Mouse (Mus musculus) kidney, adult 2 months (tissue): ENCODE results near the gene Psmb2. TPM values are rescaled to one million over a fixed set of nuclear protein-coding genes. Genes with fewer than 3 reads are reported as not detected.
A peak's percentile ranks its signal among the peaks of the same experiment; 100 is the strongest.

Source experiments
- DNase-seq: peaks from one replicate; pipeline ENCODE4 v3.0.0; 2021
- H3K27ac ChIP-seq: fragments of 200-500 bp; 2 replicates; pipeline ENCODE4 v1.5.1; 2012; ENCODE audit warnings: low read depth, low read length, control low read depth, inconsistent platforms; ENCODE audit not compliant: insufficient read depth
- H3K27me3 ChIP-seq: fragments of 200-500 bp; replicated peaks from 2 replicates; pipeline ENCODE4 v1.6.1; 2012; ENCODE audit warnings: mild to moderate bottlenecking, moderate library complexity, low read length, inconsistent platforms; ENCODE audit not compliant: control insufficient read depth, insufficient read depth
- H3K36me3 ChIP-seq: fragments of 200-500 bp; 2 replicates; pipeline ENCODE4 v1.6.1; 2012; ENCODE audit warnings: mild to moderate bottlenecking, moderate library complexity, low read length, inconsistent platforms; ENCODE audit not compliant: control insufficient read depth, insufficient read depth
- H3K4me1 ChIP-seq: fragments of 200-500 bp; 2 replicates; pipeline ENCODE4 v1.6.1; 2011; ENCODE audit warnings: low read length; ENCODE audit not compliant: control insufficient read depth, insufficient read depth
- H3K4me3 ChIP-seq: fragments of 200-500 bp; 2 replicates; pipeline ENCODE4 v1.5.1; 2011; ENCODE audit warnings: mild to moderate bottlenecking, low read depth, low read length, control low read depth; ENCODE audit not compliant: insufficient read depth
- CTCF ChIP-seq: fragments of 200-500 bp; conservative IDR thresholded peaks from 2 replicates; pipeline ENCODE4 v1.5.1; 2011; ENCODE audit warnings: low read depth, mild to moderate bottlenecking, control low read depth, low read length, moderate library complexity, mixed read lengths; ENCODE audit not compliant: insufficient read depth, insufficient read length
- POLR2A ChIP-seq: fragments of 200-500 bp; IDR thresholded peaks from one replicate; pipeline ENCODE4 v1.6.1; 2011; ENCODE audit warnings: low read depth, low read length, control low read depth
- WGBS: fragments of 180-500 bp; shearing (Covaris S2); methylation state at CpG from one replicate; pipeline ENCODE4 v1.1.7; 2018; 5-methylcytosine and 5-hydroxymethylcytosine counted together
- polyA plus RNA-seq: library from polyadenylated mRNA; depleted of rRNA; stranded (reverse); fragments of >200 nt; gene quantifications from 2 replicates; pipeline ENCODE4 v1.2.3, GENCODE M21; 2012; rRNA removed

Psmb2 gene
- 180 and 189 TPM in 2 replicates for polyA plus RNA-seq

DNA sequence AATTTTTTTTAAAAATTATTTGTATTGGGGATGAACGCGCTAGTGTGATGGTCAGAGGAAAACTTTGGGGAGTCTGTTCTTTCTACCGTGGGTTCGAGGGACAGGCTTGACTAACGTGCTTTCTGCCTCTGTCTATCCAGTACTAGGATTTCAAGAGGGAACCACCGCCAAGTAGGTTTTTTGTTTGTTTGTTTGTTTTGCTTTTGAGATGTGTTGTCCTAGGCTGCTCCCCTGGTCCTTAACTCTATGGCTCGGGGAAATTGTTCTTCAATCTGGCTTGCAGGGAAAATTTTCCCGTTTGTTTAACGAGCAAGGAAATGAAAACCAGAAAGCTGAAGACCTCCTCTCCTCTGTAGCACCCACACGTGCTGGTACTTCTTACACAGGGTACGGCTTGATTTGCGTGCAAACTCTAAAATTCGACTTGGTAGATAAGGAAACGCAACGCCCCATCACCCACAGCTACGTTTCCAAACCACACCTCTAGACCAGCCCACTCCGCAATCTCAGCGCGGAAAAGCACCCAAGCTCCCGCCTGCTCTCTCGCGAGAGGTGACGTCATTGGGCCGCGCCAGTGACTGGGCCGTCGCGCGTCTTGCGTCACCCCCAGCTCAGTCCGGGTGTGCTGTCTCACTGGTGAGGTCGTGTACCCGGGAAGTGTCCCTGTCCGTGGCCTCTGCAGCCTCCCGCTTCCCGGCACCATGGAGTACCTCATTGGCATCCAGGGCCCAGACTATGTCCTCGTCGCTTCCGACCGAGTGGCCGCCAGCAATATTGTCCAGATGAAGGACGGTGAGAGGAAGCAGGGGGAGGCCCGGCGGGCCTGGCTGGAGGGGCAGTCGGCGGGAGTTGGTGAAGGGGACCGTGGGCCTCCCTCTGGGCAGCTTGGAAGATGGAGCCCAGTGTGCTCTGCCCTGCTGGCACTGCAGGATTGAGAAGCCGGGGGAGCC is at the start of gene Psmb2:
Gene Psmb2 (plus strand): TSS at position 577 of the 950 bp plus-strand sequence.
- TF ChIP-seq CTCF (no peak), POLR2A (peak; percentile 80)
- Histone ChIP-seq H3K36me3 (no peaks in the 10 kb centered on the region), H3K4me1 (peaks cover 2% of the 10 kb centered on the region; the same call in 1 of the 2 replicates), H3K27ac (peak within 1 kb of the TSS; percentile 58), H3K27me3 (no peaks in the 10 kb centered on the region), H3K4me3 (peak within 1 kb of the TSS; percentile 84)
- 2% methylated on average over 48 of the region's 48 CpGs for WGBS
- peak; percentile 98 for DNase-seq

DNA sequence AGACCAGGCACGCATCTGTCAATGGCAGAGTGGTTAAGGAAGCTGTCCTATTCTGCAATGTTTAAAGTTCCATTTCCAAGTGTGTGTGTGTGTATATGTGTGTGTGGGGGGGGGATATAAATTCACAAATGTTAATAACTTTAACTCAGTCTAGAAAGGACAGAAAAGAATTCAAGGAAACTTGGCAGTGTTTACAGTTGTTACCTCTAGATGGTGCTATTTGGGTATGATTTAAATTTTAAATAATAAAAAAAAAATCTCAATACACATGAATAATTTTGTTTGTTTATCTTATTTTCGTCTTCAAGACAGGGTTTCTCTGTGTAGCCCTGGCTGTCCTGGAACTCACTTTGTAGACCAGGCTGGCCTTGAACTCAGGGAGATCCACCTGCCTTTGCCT is 45.5 kb upstream of the Psmb2 start:
- H3K27me3 ChIP-seq = no peaks in the 10 kb centered on the region; the same call in 1 of the 2 replicates
- no peak overlapping the region for H3K27ac ChIP-seq
- H3K4me1 ChIP-seq = no peaks in the 10 kb centered on the region
- H3K36me3 ChIP-seq = no peaks in the 10 kb centered on the region
- WGBS = 37% methylated on average over 2 of the region's 2 CpGs
- no peak for DNase-seq
- TF ChIP-seq CTCF (0 out of 2 replicates have a peak, but pooled peaks have one; percentile 1), POLR2A (no peak)
- H3K4me3 ChIP-seq = no peak overlapping the region

DNA sequence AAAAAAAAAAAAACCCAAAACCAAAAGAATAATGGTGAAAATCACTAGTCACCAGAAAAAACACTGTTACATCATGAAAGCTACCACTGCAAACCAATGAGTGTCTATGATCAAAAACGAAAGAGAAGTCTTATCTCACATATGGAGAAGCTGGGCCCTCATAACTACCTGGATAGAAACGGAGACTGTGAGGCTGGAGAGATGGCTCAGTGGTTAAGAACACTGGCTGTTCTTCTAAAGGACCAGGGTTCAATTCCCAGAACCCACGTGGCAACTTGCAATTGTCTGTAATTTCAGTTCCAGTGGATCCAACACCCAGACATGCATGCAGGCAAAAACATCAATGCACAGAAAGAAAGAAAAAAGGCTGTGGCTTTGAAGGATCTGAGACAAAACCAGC is 44.8 kb upstream of the Psmb2 start:
- Histone ChIP-seq H3K27ac (no peak overlapping the region), H3K4me1 (no peaks in the 10 kb centered on the region), H3K36me3 (no peaks in the 10 kb centered on the region), H3K27me3 (no peaks in the 10 kb centered on the region; the same call in 1 of the 2 replicates), H3K4me3 (no peak overlapping the region)
- TF ChIP-seq POLR2A (no peak), CTCF (no peak)
- 68% methylated on average over 3 of the region's 3 CpGs for WGBS
- DNase-seq = no peak

DNA sequence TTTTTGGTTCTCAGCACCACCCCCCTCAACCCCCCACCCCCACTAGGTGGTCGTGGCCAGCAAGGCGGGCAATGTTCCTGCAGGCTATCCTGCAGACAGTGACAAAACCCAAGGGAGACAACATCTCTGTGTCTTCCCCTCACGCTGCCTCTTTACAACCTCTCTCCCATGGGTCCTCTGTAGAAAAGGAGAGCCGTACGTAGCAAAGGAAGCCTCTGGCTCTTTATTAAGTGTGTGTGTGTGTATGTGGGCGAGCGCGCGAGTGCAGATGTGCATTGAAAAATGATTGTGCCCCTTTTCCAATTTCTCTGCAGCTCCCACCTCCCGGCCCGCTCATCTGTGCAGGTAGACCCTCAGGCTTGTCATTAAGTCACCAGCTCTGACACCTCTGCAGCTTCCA is 41.1 kb upstream of the Psmb2 start:
- Histone ChIP-seq H3K4me1 (no peaks in the 10 kb centered on the region), H3K4me3 (no peak overlapping the region), H3K27ac (no peak overlapping the region), H3K27me3 (no peaks in the 10 kb centered on the region; the same call in 1 of the 2 replicates), H3K36me3 (no peaks in the 10 kb centered on the region)
- no peak for DNase-seq
- WGBS = 31% methylated on average over 11 of the region's 11 CpGs
- no peak for TF ChIP-seq CTCF
- TF ChIP-seq POLR2A = no peak

DNA sequence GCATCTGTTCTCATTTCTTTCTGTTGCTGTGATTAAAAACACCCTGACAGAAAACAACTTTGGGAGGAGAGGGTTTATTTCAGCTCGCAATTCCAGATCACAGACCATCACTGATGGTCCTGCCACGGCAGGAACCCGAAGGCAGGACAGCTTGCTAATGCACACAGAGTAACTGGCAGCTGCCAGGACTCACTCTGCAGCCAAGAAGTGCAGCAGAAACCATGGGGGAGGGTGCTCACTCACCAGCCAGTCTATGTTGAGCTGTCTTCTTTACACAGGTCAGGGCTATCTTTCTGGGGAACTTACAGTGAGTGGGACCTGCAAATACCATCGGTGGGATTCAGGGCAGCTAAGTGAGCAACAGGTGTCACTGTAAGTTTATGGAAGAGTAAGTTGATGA is 40.0 kb upstream of the Psmb2 start:
- 56% methylated on average over 4 of the region's 4 CpGs for WGBS
- no peaks in the 10 kb centered on the region; the same call in 1 of the 2 replicates for H3K27me3 ChIP-seq

DNA sequence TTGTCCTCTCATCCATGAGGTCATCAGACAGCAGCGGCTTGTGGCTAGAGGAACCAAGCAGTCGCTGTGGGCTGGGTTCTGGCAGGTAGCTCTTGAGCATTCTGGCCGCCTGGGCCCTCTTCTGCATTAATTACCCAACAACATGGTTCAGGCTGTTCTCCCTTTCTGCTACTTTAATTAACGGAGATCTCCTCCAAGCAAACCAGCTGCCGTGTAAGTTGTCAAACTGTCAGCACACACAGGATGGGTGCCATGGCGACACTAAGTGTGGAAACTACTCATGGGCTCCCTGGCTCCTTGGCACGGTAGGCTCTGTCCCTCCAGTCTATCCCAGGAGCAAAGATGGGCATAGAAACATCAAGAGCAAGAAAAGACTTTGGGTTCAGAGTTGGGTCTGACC is 38.1 kb upstream of the Psmb2 start:
- H3K36me3 ChIP-seq = no peaks in the 10 kb centered on the region
- H3K4me1 ChIP-seq = no peaks in the 10 kb centered on the region
- TF ChIP-seq POLR2A (no peak), CTCF (no peak)
- WGBS = 47% methylated on average over 7 of the region's 7 CpGs
- no peak overlapping the region for H3K4me3 ChIP-seq
- no peak for DNase-seq
- no peaks in the 10 kb centered on the region; the same call in 1 of the 2 replicates for H3K27me3 ChIP-seq
- H3K27ac ChIP-seq = no peak overlapping the region

More for the DNA sequence above, 40.0 kb upstream of the Psmb2 start:
- H3K4me1 ChIP-seq = no peaks in the 10 kb centered on the region
- H3K4me3 ChIP-seq = no peak overlapping the region
- H3K27ac ChIP-seq = no peak overlapping the region
- no peak for DNase-seq
- TF ChIP-seq CTCF = no peak
- no peak for TF ChIP-seq POLR2A
- no peaks in the 10 kb centered on the region for H3K36me3 ChIP-seq

DNA sequence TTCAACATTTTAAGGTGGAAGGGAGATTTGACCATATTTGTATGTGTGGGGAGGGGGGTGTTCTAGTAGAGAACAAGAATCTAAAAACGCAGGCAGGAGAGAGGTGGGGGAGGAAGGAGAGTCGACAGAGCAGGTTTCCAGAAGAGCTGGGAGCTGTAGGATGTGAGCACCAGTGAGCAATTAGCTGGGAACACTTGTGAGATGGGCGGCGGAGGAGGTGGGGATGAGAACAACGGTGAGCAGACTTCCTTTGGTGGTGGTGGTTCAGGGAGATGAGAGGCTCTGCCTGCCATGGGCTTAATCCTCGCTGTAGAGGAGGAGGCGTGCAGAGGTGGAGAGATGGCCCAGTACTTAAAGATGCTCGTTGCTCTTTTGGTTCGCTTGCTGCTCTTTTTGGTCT is 35.5 kb upstream of the Psmb2 start:
- TF ChIP-seq POLR2A (no peak), CTCF (no peak)
- H3K4me3 ChIP-seq = no peak overlapping the region
- no peaks in the 10 kb centered on the region for H3K36me3 ChIP-seq
- H3K27me3 ChIP-seq = no peaks in the 10 kb centered on the region
- WGBS = 28% methylated on average over 9 of the region's 9 CpGs
- H3K4me1 ChIP-seq = no peaks in the 10 kb centered on the region
- H3K27ac ChIP-seq = no peak overlapping the region
- DNase-seq = no peak

DNA sequence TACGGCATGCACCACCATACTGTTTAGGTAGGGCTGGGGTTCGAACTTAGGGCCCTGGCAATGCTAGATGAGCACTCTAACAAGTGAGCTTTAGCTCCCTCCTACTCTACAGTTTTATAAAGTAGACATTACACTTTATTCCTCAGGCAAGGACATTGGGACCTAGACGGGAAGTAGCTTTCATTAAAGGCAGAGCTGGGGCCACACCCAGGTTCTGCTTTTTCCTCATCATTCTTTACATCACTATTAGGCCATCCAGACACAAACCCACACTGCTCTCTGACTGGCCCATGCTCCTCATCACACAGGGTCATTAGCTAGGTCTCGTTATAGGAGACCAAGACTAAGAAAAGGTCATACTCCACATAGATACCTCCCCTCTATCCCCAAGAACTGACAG is 33.6 kb upstream of the Psmb2 start:
- Histone ChIP-seq H3K4me1 (no peaks in the 10 kb centered on the region), H3K4me3 (no peak overlapping the region), H3K27me3 (no peaks in the 10 kb centered on the region), H3K36me3 (no peaks in the 10 kb centered on the region), H3K27ac (no peak overlapping the region)
- 59% methylated on average over 4 of the region's 4 CpGs for WGBS
- no peak for DNase-seq
- no peak for TF ChIP-seq CTCF
- TF ChIP-seq POLR2A = no peak
